Mouse (Mus musculus): ENCODE data around the gene Phlda1.

The Phlda1 gene

GRCm38 (mm10) chr10:111505406-111505805 is 680 bp upstream of the Phlda1 start:
- no peak for DNase-seq (ENCODE audit: low read depth)

GRCm38 (mm10) chr10:111506926-111507459 is 907 bp downstream of the Phlda1 start:
- no peak for DNase-seq (ENCODE audit: low read depth)

GRCm38 (mm10) chr10:111507460-111508211 is 1.6 kb downstream of the Phlda1 start:
- peak; percentile 78 for DNase-seq (ENCODE audit: low read depth)

- peak; percentile 41 for DNase-seq (ENCODE audit: low read depth)
These were observed 2.4 kb downstream of the Phlda1 start for GRCm38 (mm10) chr10:111508324-111509080.

- peak; percentile 32 for DNase-seq (ENCODE audit: low read depth)
These were observed 3.2 kb downstream of the Phlda1 start for GRCm38 (mm10) chr10:111509103-111509784.

GRCm38 (mm10) chr10:111509981-111510380 is 3.9 kb downstream of the Phlda1 start:
- DNase-seq (ENCODE audit: low read depth) = no peak

- no peak for DNase-seq (ENCODE audit: low read depth)
These were observed 4.7 kb downstream of the Phlda1 start for GRCm38 (mm10) chr10:111510798-111511197.

GRCm38 (mm10) chr10:111512036-111512568 is 6.0 kb downstream of the Phlda1 start:
- no peak for DNase-seq (ENCODE audit: low read depth)

GRCm38 (mm10) chr10:111514282-111514885 is 8.3 kb downstream of the Phlda1 start:
- DNase-seq (ENCODE audit: low read depth) = no peak

- DNase-seq (ENCODE audit: low read depth) = no peak
These were observed 9.3 kb downstream of the Phlda1 start for GRCm38 (mm10) chr10:111515071-111516010.

GRCm38 (mm10) chr10:111516172-111516588 is 10.1 kb downstream of the Phlda1 start:
- DNase-seq (ENCODE audit: low read depth) = peak; percentile 84

GRCm38 (mm10) chr10:111516804-111517436 is 10.8 kb downstream of the Phlda1 start:
- peak; percentile 74 for DNase-seq (ENCODE audit: low read depth)

- DNase-seq (ENCODE audit: low read depth) = no peak
These were observed 12.3 kb downstream of the Phlda1 start for GRCm38 (mm10) chr10:111518350-111518749.

- no peak for DNase-seq (ENCODE audit: low read depth)
These were observed 13.7 kb downstream of the Phlda1 start for GRCm38 (mm10) chr10:111519620-111520370.

- DNase-seq (ENCODE audit: low read depth) = no peak
These were observed 14.5 kb downstream of the Phlda1 start for GRCm38 (mm10) chr10:111520621-111521020.

- DNase-seq (ENCODE audit: low read depth) = no peak
These were observed 15.6 kb downstream of the Phlda1 start for GRCm38 (mm10) chr10:111521636-111522035.

- DNase-seq (ENCODE audit: low read depth) = no peak
These were observed 16.1 kb downstream of the Phlda1 start for GRCm38 (mm10) chr10:111522230-111522629.

GRCm38 (mm10) chr10:111523894-111524293 is 17.8 kb downstream of the Phlda1 start:
- no peak for DNase-seq (ENCODE audit: low read depth)

- DNase-seq (ENCODE audit: low read depth) = no peak
These were observed 21.0 kb downstream of the Phlda1 start for GRCm38 (mm10) chr10:111527057-111527456.
